Comparison of ENCODE assay signal across 14 mouse cellular contexts in genomic region chr13:110093720-110094685, GRCm38 (mm10).
DNase-seq lines count a peak whose midpoint lies in the region; ATAC-seq lines count a peak whose summit lies in the region.
"Had no signal": no experiment of that assay in that cellular context is flagged by ENCODE, and none has a peak within 500 bp of the region (broad histone marks: within the 10 kb centered on the region; RNA-seq: fewer than 3 reads in every experiment).

No protein-coding gene starts in this region.

- no peaks in the 10 kb centered on the region for H3K27me3 ChIP-seq in forebrain, embryonic 16.5 days (replicated peaks; ENCODE audit: control insufficient read depth, insufficient read depth, low read length)
- no peaks in the 10 kb centered on the region for H3K27me3 ChIP-seq in limb, embryonic 15.5 days
- H3K27me3 ChIP-seq in neural tube, embryonic 14.5 days (ENCODE audit: control insufficient read depth, insufficient read depth, low read length): no peaks in the 10 kb centered on the region
- H3K27me3 ChIP-seq in heart, embryonic 12.5 days (replicated peaks): no peaks in the 10 kb centered on the region

- ATAC-seq in forebrain, embryonic 16.5 days: peak; percentile 56
- no peak for ATAC-seq in limb, embryonic 15.5 days (ENCODE audit: insufficient number of reproducible peaks, low FRiP score, low TSS enrichment, low read depth)
- ATAC-seq in neural tube, embryonic 14.5 days (ENCODE audit: low read depth): 0 out of 2 replicates have a peak, but pooled peaks have one; percentile 67
- ATAC-seq in heart, embryonic 12.5 days (ENCODE audit: insufficient number of reproducible peaks, low FRiP score): no peak
- ATAC-seq in cerebellum, adult (ENCODE audit: insufficient number of reproducible peaks, low FRiP score, low TSS enrichment): no peak

- no peak overlapping the region for H3K9ac ChIP-seq in forebrain, embryonic 16.5 days (replicated peaks; ENCODE audit: low read depth, low read length)
- H3K9ac ChIP-seq in limb, embryonic 15.5 days: no peak overlapping the region
- no peak overlapping the region for H3K9ac ChIP-seq in neural tube, embryonic 14.5 days (replicated peaks; ENCODE audit: low read depth, low read length)
- H3K9ac ChIP-seq in heart, embryonic 12.5 days: no peak overlapping the region

- no peak overlapping the region for H3K4me3 ChIP-seq in forebrain, embryonic 16.5 days (replicated peaks; ENCODE audit: low read length)
- H3K4me3 ChIP-seq in limb, embryonic 15.5 days: no peak overlapping the region
- H3K4me3 ChIP-seq in neural tube, embryonic 14.5 days (ENCODE audit: low read depth, low read length): no peak overlapping the region
- H3K4me3 ChIP-seq in heart, embryonic 12.5 days: no peak overlapping the region
- H3K4me3 ChIP-seq: heart, adult 2 months had no signal

- H3K9me3 ChIP-seq in forebrain, embryonic 16.5 days (ENCODE audit: control insufficient read depth, low read length): peaks cover 5% of the 10 kb centered on the region; the same call in 1 of the 2 replicates
- no peaks in the 10 kb centered on the region for H3K9me3 ChIP-seq in limb, embryonic 15.5 days
- no peaks in the 10 kb centered on the region for H3K9me3 ChIP-seq in neural tube, embryonic 14.5 days (ENCODE audit: control insufficient read depth, low read length)
- H3K9me3 ChIP-seq in heart, embryonic 12.5 days (replicated peaks): no peaks in the 10 kb centered on the region

- H3K27ac ChIP-seq in forebrain, embryonic 16.5 days (ENCODE audit: low read length): peak overlapping the region; percentile 2; the same call in 1 of the 2 replicates
- H3K27ac ChIP-seq in limb, embryonic 15.5 days: no peak overlapping the region
- H3K27ac ChIP-seq in neural tube, embryonic 14.5 days (ENCODE audit: low read depth, low read length): no peak overlapping the region; the same call in 1 of the 2 replicates
- H3K27ac ChIP-seq in heart, embryonic 12.5 days (ENCODE audit: poor library complexity, severe bottlenecking): no peak overlapping the region
- H3K27ac ChIP-seq: heart, adult 2 months had no signal

- DNase-seq in embryo, embryonic 11 days: peak; percentile 46
- DNase-seq in embryo, embryonic 10 days (ENCODE audit: low spot score): no peak
- no peak for DNase-seq in thymus, postnatal 14 days
- DNase-seq: cerebellum, postnatal 10 days; heart, adult 2 months; heart, postnatal 36 days; kidney, adult 9 months; layer of hippocampus, adult 9-11 months; lung, adult 2 months had no signal

- peaks cover 11% of the 10 kb centered on the region for H3K4me1 ChIP-seq in forebrain, embryonic 16.5 days (replicated peaks; ENCODE audit: control insufficient read depth, insufficient read depth, low read length)
- peaks cover 5% of the 10 kb centered on the region for H3K4me1 ChIP-seq in limb, embryonic 15.5 days
- peaks cover 13% of the 10 kb centered on the region; the same call in 1 of the 2 replicates for H3K4me1 ChIP-seq in neural tube, embryonic 14.5 days (ENCODE audit: control insufficient read depth, insufficient read depth, low read length)
- H3K4me1 ChIP-seq in heart, embryonic 12.5 days (replicated peaks): peaks cover 7% of the 10 kb centered on the region; the same call in 1 of the 2 replicates

- H3K4me2 ChIP-seq in forebrain, embryonic 16.5 days (ENCODE audit: low read length): no peak overlapping the region
- 0 out of 2 replicates have a peak overlapping the region, but pooled peaks have one; percentile 7 for H3K4me2 ChIP-seq in limb, embryonic 15.5 days
- H3K4me2 ChIP-seq in neural tube, embryonic 14.5 days (ENCODE audit: low read depth, low read length): no peak overlapping the region
- H3K4me2 ChIP-seq in heart, embryonic 12.5 days: no peak overlapping the region

- no peaks in the 10 kb centered on the region for H3K36me3 ChIP-seq in forebrain, embryonic 16.5 days (ENCODE audit: control insufficient read depth, insufficient read depth)
- H3K36me3 ChIP-seq in limb, embryonic 15.5 days: no peaks in the 10 kb centered on the region
- no peaks in the 10 kb centered on the region for H3K36me3 ChIP-seq in neural tube, embryonic 14.5 days (ENCODE audit: control insufficient read depth, insufficient read depth, low read length)
- H3K36me3 ChIP-seq in heart, embryonic 12.5 days: no peaks in the 10 kb centered on the region

- 36% methylated on average over 17 of the region's 17 CpGs for WGBS in forebrain, embryonic 16.5 days
- whole genome bisulfite sequencing in limb, embryonic 15.5 days: 44% methylated on average over 17 of the region's 17 CpGs
- WGBS in neural tube, embryonic 14.5 days: 35% methylated on average over 17 of the region's 17 CpGs
- whole genome bisulfite sequencing in heart, embryonic 12.5 days: 77% methylated on average over 17 of the region's 17 CpGs

Comparison
In these comparisons a context has a peak if more than half of its experiments do, and no peak if none do; other contexts are left out.
1. ATAC-seq: peak in forebrain, embryonic 16.5 days (single experiment) and neural tube, embryonic 14.5 days (single experiment); none in limb, embryonic 15.5 days (single experiment), heart, embryonic 12.5 days (single experiment) and cerebellum, adult (single experiment).